In genomic region chr6:94700067-94700491, GRCm38 (mm10) we compare ENCODE assay signal across 8 mouse cellular contexts. TPM values are rescaled to one million over a fixed set of nuclear protein-coding genes. Genes with fewer than 3 reads are reported as not detected.
A peak's percentile ranks its signal among the peaks of the same experiment; 100 is the strongest.
DNase-seq lines count a peak whose midpoint lies in the region; ATAC-seq and TF ChIP-seq lines count a peak whose summit lies in the region.

TSS of gene Lrig1 (minus strand) at chr6:94700158.

- WGBS in heart, embryonic 11.5 days (ENCODE audit: insufficient replicate concordance), result under 1% methylated on average over 40 of the region's 40 CpGs
- under 1% methylated on average over 40 of the region's 40 CpGs for whole genome bisulfite sequencing in kidney, embryonic 15.5 days
- under 1% methylated on average over 40 of the region's 40 CpGs for whole genome bisulfite sequencing in limb, embryonic 15.5 days
- under 1% methylated on average over 39 of the region's 40 CpGs for WGBS in midbrain, postnatal 0 days

- peak within 1 kb of the TSS; percentile 95 for H3K4me2 ChIP-seq in heart, embryonic 11.5 days
- H3K4me2 ChIP-seq in kidney, embryonic 15.5 days, result peak within 1 kb of the TSS; percentile 93
- peak within 1 kb of the TSS; percentile 83 for H3K4me2 ChIP-seq in limb, embryonic 15.5 days
- peak within 1 kb of the TSS; percentile 93 for H3K4me2 ChIP-seq in midbrain, postnatal 0 days (ENCODE audit: low read depth, low read length, poor library complexity, severe bottlenecking)

- peaks cover 10% of the 10 kb centered on the region for H3K79me3 ChIP-seq in C2C12 (ENCODE audit: low read depth)

- ATAC-seq in erythroid progenitor cell, adult 5-6 weeks (replicated peaks; ENCODE audit: low FRiP score, poor library complexity, severe bottlenecking), result peak; percentile 97
- ATAC-seq in heart, embryonic 11.5 days (replicated peaks; ENCODE audit: insufficient number of reproducible peaks, low FRiP score, low TSS enrichment), result peak; percentile 99
- peak; percentile 99 for ATAC-seq in kidney, embryonic 15.5 days (replicated peaks; ENCODE audit: low FRiP score)
- ATAC-seq in limb, embryonic 15.5 days (ENCODE audit: insufficient number of reproducible peaks, low FRiP score, low TSS enrichment, low read depth), result peak; percentile 99
- peak; percentile 99 for ATAC-seq in midbrain, postnatal 0 days (ENCODE audit: low FRiP score)

- no peaks in the 10 kb centered on the region for H3K36me3 ChIP-seq in C2C12 (ENCODE audit: control insufficient read depth, insufficient read depth)
- H3K36me3 ChIP-seq in heart, embryonic 11.5 days (ENCODE audit: control insufficient read depth, insufficient read depth, low read length), result no peaks in the 10 kb centered on the region
- no peaks in the 10 kb centered on the region for H3K36me3 ChIP-seq in kidney, embryonic 15.5 days
- H3K36me3 ChIP-seq in limb, embryonic 15.5 days, result no peaks in the 10 kb centered on the region
- H3K36me3 ChIP-seq in midbrain, postnatal 0 days (ENCODE audit: insufficient read depth, low read length), result no peaks in the 10 kb centered on the region

- H3K4me1 ChIP-seq in brown adipose tissue, adult 24 weeks (ENCODE audit: control insufficient read depth, insufficient read depth, insufficient read length, low read length), result peaks cover 13% of the 10 kb centered on the region
- H3K4me1 ChIP-seq in heart, embryonic 11.5 days (ENCODE audit: control insufficient read depth, insufficient read depth, low read length), result peaks cover 25% of the 10 kb centered on the region
- H3K4me1 ChIP-seq in kidney, embryonic 15.5 days, result peaks cover 51% of the 10 kb centered on the region
- peaks cover 54% of the 10 kb centered on the region for H3K4me1 ChIP-seq in limb, embryonic 15.5 days
- no peaks in the 10 kb centered on the region; the same call in 1 of the 2 replicates for H3K4me1 ChIP-seq in midbrain, postnatal 0 days (ENCODE audit: insufficient read depth, low read length)

- H3K79me2 ChIP-seq in C2C12 (ENCODE audit: control insufficient read depth, insufficient read depth), result peaks cover 41% of the 10 kb centered on the region

- no peaks in the 10 kb centered on the region for H3K9me3 ChIP-seq in heart, embryonic 11.5 days (replicated peaks; ENCODE audit: control insufficient read depth, low read length)
- H3K9me3 ChIP-seq in kidney, embryonic 15.5 days (replicated peaks), result no peaks in the 10 kb centered on the region
- no peaks in the 10 kb centered on the region for H3K9me3 ChIP-seq in limb, embryonic 15.5 days
- no peaks in the 10 kb centered on the region for H3K9me3 ChIP-seq in midbrain, postnatal 0 days (ENCODE audit: low read length)

- H3K9ac ChIP-seq in heart, embryonic 11.5 days (ENCODE audit: low read depth, low read length), result peak within 1 kb of the TSS; percentile 90
- H3K9ac ChIP-seq in kidney, embryonic 15.5 days, result peak within 1 kb of the TSS; percentile 85
- peak within 1 kb of the TSS; percentile 99 for H3K9ac ChIP-seq in limb, embryonic 15.5 days
- peak within 1 kb of the TSS; percentile 86 for H3K9ac ChIP-seq in midbrain, postnatal 0 days (replicated peaks; ENCODE audit: low read length, poor library complexity, severe bottlenecking)

- H3ac ChIP-seq in C2C12 (ENCODE audit: control insufficient read depth, insufficient read length, low read depth), result peak within 1 kb of the TSS; percentile 95

- peak within 1 kb of the TSS; percentile 50 for H3K27ac ChIP-seq in brown adipose tissue, adult 24 weeks (replicated peaks; ENCODE audit: low read depth, low read length)
- peak within 1 kb of the TSS; percentile 81 for H3K27ac ChIP-seq in heart, embryonic 11.5 days (ENCODE audit: low read depth, low read length)
- H3K27ac ChIP-seq in kidney, embryonic 15.5 days, result peak within 1 kb of the TSS; percentile 88
- H3K27ac ChIP-seq in limb, embryonic 15.5 days, result peak within 1 kb of the TSS; percentile 94
- H3K27ac ChIP-seq in midbrain, postnatal 0 days (ENCODE audit: low read depth, low read length), result peak within 1 kb of the TSS; percentile 79

- DNase-seq in midbrain, postnatal 0 days (ENCODE audit: low spot score), result peak; percentile 100
- peak; percentile 83 to 96 for DNase-seq in spleen, postnatal 10 days (ENCODE audit: low spot score in 2 of 2)

- H3K27me3 ChIP-seq in C2C12 (ENCODE audit: control insufficient read depth, insufficient read depth, insufficient read length), result no peaks in the 10 kb centered on the region
- no peaks in the 10 kb centered on the region for H3K27me3 ChIP-seq in heart, embryonic 11.5 days (ENCODE audit: control insufficient read depth, insufficient read depth, low read length)
- peaks cover 20% of the 10 kb centered on the region for H3K27me3 ChIP-seq in kidney, embryonic 15.5 days
- H3K27me3 ChIP-seq in limb, embryonic 15.5 days, result no peaks in the 10 kb centered on the region
- peaks cover under 1% of the 10 kb centered on the region; the same call in 1 of the 2 replicates for H3K27me3 ChIP-seq in midbrain, postnatal 0 days (ENCODE audit: insufficient read depth, low read length)

- no peak for TF ChIP-seq CTCF in C2C12 (IDR thresholded peaks at IDR 0.05; ENCODE audit: control insufficient read depth, insufficient read depth, insufficient read length)
- TF ChIP-seq CTCF in midbrain, postnatal 0 days (IDR thresholded peaks at IDR 0.05), result no peak

- peak within 1 kb of the TSS; percentile 56 for H3K4me3 ChIP-seq in C2C12 (ENCODE audit: insufficient read depth, poor library complexity, severe bottlenecking)
- H3K4me3 ChIP-seq in brown adipose tissue, adult 24 weeks (ENCODE audit: insufficient read depth, low read depth, low read length), result peak within 1 kb of the TSS; percentile 84
- peak within 1 kb of the TSS; percentile 87 for H3K4me3 ChIP-seq in heart, embryonic 11.5 days (ENCODE audit: low read depth, low read length)
- H3K4me3 ChIP-seq in kidney, embryonic 15.5 days (replicated peaks), result peak within 1 kb of the TSS; percentile 92
- peak within 1 kb of the TSS; percentile 90 for H3K4me3 ChIP-seq in limb, embryonic 15.5 days
- peak within 1 kb of the TSS; percentile 92 for H3K4me3 ChIP-seq in midbrain, postnatal 0 days (ENCODE audit: low read depth, low read length)

TF ChIP-seq in C2C12, 6 proteins besides CTCF, POLR2A, EP300 and RAD21:
- TF ChIP-seq CEBPB (IDR thresholded peaks at IDR 0.05; ENCODE audit: low read depth), result no peak
- no peak for TF ChIP-seq MYOG (IDR thresholded peaks at IDR 0.05; ENCODE audit: control insufficient read depth, extremely low read depth, insufficient read length)
- TF ChIP-seq USF1 (IDR thresholded peaks at IDR 0.05; ENCODE audit: low read depth), result no peak
- no peak for TF ChIP-seq MYOD1 (IDR thresholded peaks at IDR 0.05; ENCODE audit: control insufficient read depth, insufficient read length, low read depth)
- no peak for TF ChIP-seq FOSL1 (IDR thresholded peaks at IDR 0.05; ENCODE audit: insufficient read depth, low read length, poor library complexity, severe bottlenecking)
- no peak for TF ChIP-seq MAX (IDR thresholded peaks at IDR 0.05)
TF ChIP-seq in C2C12: peak in this region for 0.

RNA-seq across cellular contexts. Expression of gene Lrig1, which starts in this region (rescaled TPM):
- 11.2 TPM for polyA plus RNA-seq in C2C12 (2012; fragmentation: generic; extraction: Trizol)
- 23.3 and 47.0 TPM in 2 replicates for polyA plus RNA-seq in brown adipose tissue, adult 24 weeks (2012; ENCODE audit: insufficient read depth, insufficient read length, missing spikeins)
- total RNA-seq in erythroid progenitor cell, adult 5-6 weeks (2015; ENCODE audit: low replicate concordance), result 7.9 and 11.7 TPM in 2 replicates
- total RNA-seq in erythroid progenitor cell, adult 5-6 weeks (2017; ENCODE audit: low replicate concordance), result 4.1 and 5.7 TPM in 2 replicates
- 10.9 and 11.8 TPM in 2 replicates for polyA plus RNA-seq in heart, embryonic 11.5 days (2014; fragmentation: Nextera tagmentation; extraction: Ambion mirVana)
- 7.3 and 8.1 TPM in 2 replicates for polyA plus RNA-seq in kidney, embryonic 15.5 days (2015; fragmentation: Nextera tagmentation; extraction: Ambion mirVana)
- 22.3 and 22.5 TPM in 2 replicates for polyA plus RNA-seq in limb, embryonic 15.5 days (2015; fragmentation: Nextera tagmentation; extraction: Ambion mirVana)
- 76.3 and 90.8 TPM in 2 replicates for total RNA-seq in midbrain, postnatal 0 days (2014; rRNA removed)
- 16.6 and 22.6 TPM in 2 replicates for polyA plus RNA-seq in midbrain, postnatal 0 days (2015; fragmentation: Nextera tagmentation; extraction: Ambion mirVana)

Comparison
In these comparisons a context has a peak if more than half of its experiments do, and no peak if none do; other contexts are left out.
1. Peak in every context shown above with its lines: DNase-seq, ATAC-seq, H3K4me3 ChIP-seq and H3K27ac ChIP-seq.